1 mouse cellular context compared by ENCODE assay signal in the genomic region with DNA sequence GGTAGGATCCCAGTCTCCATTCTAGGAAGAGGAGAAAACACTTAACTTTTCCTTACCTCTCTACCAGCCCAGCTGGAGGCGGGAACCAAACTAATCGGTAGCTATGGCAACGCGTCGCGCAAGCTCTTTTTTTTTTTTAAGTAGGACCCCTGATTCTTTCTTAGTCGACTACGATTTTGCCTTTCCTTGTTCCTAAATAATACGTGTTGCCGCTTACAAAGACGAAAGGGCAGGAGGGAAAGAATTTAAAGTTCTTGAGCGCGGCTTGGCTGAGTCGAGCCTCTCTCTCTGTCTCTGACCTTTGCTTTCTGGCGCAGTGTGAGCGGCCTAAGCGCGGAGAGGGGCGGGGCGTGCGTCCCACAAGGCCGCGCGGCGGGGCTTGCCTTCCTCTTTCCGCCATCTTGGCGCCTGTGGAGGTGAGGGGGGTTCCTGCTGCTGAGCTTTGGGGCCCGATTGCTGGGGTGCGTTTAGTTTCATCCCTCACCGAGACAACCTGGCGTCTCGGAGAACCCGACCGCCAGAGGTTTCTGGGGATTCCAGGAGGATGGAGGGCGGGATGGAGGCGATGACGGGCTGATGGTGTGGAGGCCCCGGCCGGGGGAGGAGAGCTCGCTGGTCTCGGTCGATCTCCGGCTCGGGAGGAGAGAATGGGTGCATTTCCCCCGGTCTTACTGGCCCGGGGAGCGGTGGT.
TF ChIP-seq lines count a peak whose summit lies in the region.

A gene (minus strand): TSS at position 124 of the 691 bp plus-strand sequence.
A gene (plus strand): TSS at position 359 of the 691 bp plus-strand sequence.

TF ChIP-seq in MEL, 35 proteins besides CTCF, POLR2A, EP300 and RAD21 (continued from another document):
- TF ChIP-seq USF2 (IDR thresholded peaks at IDR 0.05; ENCODE audit: borderline replicate concordance in 1 of 2, insufficient read depth in 1 of 2, low read depth in 1 of 2, low read length in 2 of 2) (no peak), CHD1 (IDR thresholded peaks at IDR 0.05; ENCODE audit: low read depth, low read length) (no peak), E2F4 (IDR thresholded peaks at IDR 0.05; ENCODE audit: borderline replicate concordance, low read depth, low read length) (peak; percentile 83; the same call in 1 of the 2 replicates), SMC3 (IDR thresholded peaks at IDR 0.05; ENCODE audit: low read depth, low read length) (no peak), ZMIZ1 (IDR thresholded peaks at IDR 0.05; ENCODE audit: low read depth, low read length) (no peak), MYC (IDR thresholded peaks at IDR 0.05; ENCODE audit: low read depth, low read length) (peak; percentile 95), ZC3H11A (IDR thresholded peaks at IDR 0.05; ENCODE audit: low read depth, low read length) (no peak), POLR2AphosphoS5 (IDR thresholded peaks at IDR 0.05; ENCODE audit: borderline replicate concordance, low read depth, low read length) (no peak), TAL1 (IDR thresholded peaks at IDR 0.05; ENCODE audit: low read length) (no peak), SIN3A (IDR thresholded peaks at IDR 0.05; ENCODE audit: low read length) (peak; percentile 100), POLR2AphosphoS2 (IDR thresholded peaks at IDR 0.05; ENCODE audit: low read length) (no peak; the same call in 1 of the 2 replicates)
